Mouse (Mus musculus) cerebellum, adult (tissue): ENCODE results near the gene Bub1b.
"Not testable (repeated sequence)": the region's sequence is repeated elsewhere in the genome, so short reads cannot be mapped to it uniquely, and the experiment has no call there.

Source experiments
- ATAC-seq: cut with Nextera tagmentation; 2 replicates; pipeline ENCODE4 v1.9.2; 2017; ENCODE audit warnings: mild to moderate bottlenecking, moderate library complexity, mixed read lengths; ENCODE audit not compliant: insufficient number of reproducible peaks, low FRiP score, low TSS enrichment

Bub1b gene

GRCm38 (mm10) chr2:118606976-118607375, 9.0 kb downstream of the Bub1b start:
- ATAC-seq: no peak

- no peak for ATAC-seq
Observed at GRCm38 (mm10) chr2:118618013-118618412, 20.0 kb downstream of the Bub1b start.

GRCm38 (mm10) chr2:118620101-118620500, 22.1 kb downstream of the Bub1b start:
- ATAC-seq: no peak

GRCm38 (mm10) chr2:118620608-118621007, 22.6 kb downstream of the Bub1b start:
- ATAC-seq: no peak

GRCm38 (mm10) chr2:118629276-118629675, 31.3 kb downstream of the Bub1b start:
- ATAC-seq: no peak

- no peak for ATAC-seq
Observed at GRCm38 (mm10) chr2:118633441-118633840, 35.4 kb downstream of the Bub1b start.

GRCm38 (mm10) chr2:118637258-118637657, 39.2 kb downstream of the Bub1b start:
- ATAC-seq: no peak

GRCm38 (mm10) chr2:118637888-118638526, 40.0 kb downstream of the Bub1b start:
- peak; percentile 36; the same call in 1 of the 2 replicates for ATAC-seq

GRCm38 (mm10) chr2:118638686-118639085, 40.7 kb downstream of the Bub1b start:
- ATAC-seq: no peak

GRCm38 (mm10) chr2:118641147-118641546, 43.1 kb downstream of the Bub1b start:
- no peak for ATAC-seq

GRCm38 (mm10) chr2:118642431-118642830, 44.4 kb downstream of the Bub1b start:
- ATAC-seq: no peak

- ATAC-seq: no peak
Observed at GRCm38 (mm10) chr2:118642942-118643341, 44.9 kb downstream of the Bub1b start.

GRCm38 (mm10) chr2:118646665-118647064, 48.7 kb downstream of the Bub1b start:
- no peak for ATAC-seq

- ATAC-seq: not testable (repeated sequence)
Observed at GRCm38 (mm10) chr2:118650697-118651096, 52.7 kb downstream of the Bub1b start.

GRCm38 (mm10) chr2:118656688-118657281, 58.8 kb downstream of the Bub1b start:
- ATAC-seq: no peak

GRCm38 (mm10) chr2:118658457-118658856, 60.4 kb downstream of the Bub1b start:
- ATAC-seq: no peak

GRCm38 (mm10) chr2:118659077-118659476, 61.1 kb downstream of the Bub1b start:
- no peak for ATAC-seq

GRCm38 (mm10) chr2:118659493-118659892, 61.5 kb downstream of the Bub1b start:
- ATAC-seq: 0 out of 2 replicates have a peak, but pooled peaks have one; percentile 5

- ATAC-seq: peak; percentile 69
Observed at GRCm38 (mm10) chr2:118659998-118660452, 62.0 kb downstream of the Bub1b start.

GRCm38 (mm10) chr2:118661891-118662290, 63.9 kb downstream of the Bub1b start:
- no peak for ATAC-seq

- ATAC-seq: no peak
Observed at GRCm38 (mm10) chr2:118662902-118663803, 65.1 kb downstream of the Bub1b start, which contains the start of gene Pak6. Gene Pak6 (plus strand): TSS chr2:118663303.
